Mouse (Mus musculus) embryo, embryonic 11.5 days (tissue): ENCODE data around the gene Ctsg.
"Not testable (repeated sequence)": the region's sequence is repeated elsewhere in the genome, so short reads cannot be mapped to it uniquely, and the experiment has no call there.

ENCODE experiments used
- DNase-seq: peaks from one replicate; pipeline ENCODE4 v3.0.0-alpha.2; 2012; ENCODE audit warnings: low read depth, low spot score

The Ctsg gene

GRCm38 (mm10) chr14:56102386-56102785 is at the start of gene Ctsg:
Gene Ctsg, minus strand, starts transcription at chr14:56102574.
- DNase-seq = no peak

DNA sequence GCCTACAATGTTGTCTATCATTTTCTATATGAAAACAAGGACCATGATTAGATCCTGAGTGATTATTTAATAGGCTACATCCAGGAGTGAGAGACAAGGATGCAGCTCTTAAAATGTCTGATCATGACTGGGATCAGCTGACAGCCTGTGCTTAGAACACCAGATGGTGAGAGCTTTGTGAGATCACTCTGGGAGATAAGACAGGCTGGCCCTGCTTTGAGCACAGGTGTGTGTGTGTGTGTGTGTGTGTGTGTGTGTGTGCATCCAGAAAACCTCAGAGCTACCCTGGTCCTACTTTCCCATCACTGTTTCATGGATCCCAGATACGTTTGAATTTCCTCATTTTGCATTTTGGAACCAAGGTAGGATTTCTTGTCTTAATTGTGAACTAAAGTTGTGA is 31.3 kb upstream of the Ctsg start:
- DNase-seq = not testable (repeated sequence)

- not testable (repeated sequence) for DNase-seq
Measured at GRCm38 (mm10) chr14:56132508-56132907, 30.1 kb upstream of the Ctsg start, which contains the start of gene Gzmd. Gene Gzmd, minus strand, starts transcription at chr14:56132608.

GRCm38 (mm10) chr14:56128341-56128740 is 26.0 kb upstream of the Ctsg start:
- no peak for DNase-seq

GRCm38 (mm10) chr14:56123516-56123915 is 21.1 kb upstream of the Ctsg start:
- DNase-seq = no peak

GRCm38 (mm10) chr14:56120525-56120924 is 18.2 kb upstream of the Ctsg start, which contains the start of gene Gzme:
Gene Gzme, minus strand, starts transcription at chr14:56120625.
- no peak for DNase-seq

GRCm38 (mm10) chr14:56115531-56116310 is 13.3 kb upstream of the Ctsg start:
- not testable (repeated sequence) for DNase-seq

- DNase-seq = no peak
Measured at GRCm38 (mm10) chr14:56105447-56106180, 3.2 kb upstream of the Ctsg start.

DNA sequence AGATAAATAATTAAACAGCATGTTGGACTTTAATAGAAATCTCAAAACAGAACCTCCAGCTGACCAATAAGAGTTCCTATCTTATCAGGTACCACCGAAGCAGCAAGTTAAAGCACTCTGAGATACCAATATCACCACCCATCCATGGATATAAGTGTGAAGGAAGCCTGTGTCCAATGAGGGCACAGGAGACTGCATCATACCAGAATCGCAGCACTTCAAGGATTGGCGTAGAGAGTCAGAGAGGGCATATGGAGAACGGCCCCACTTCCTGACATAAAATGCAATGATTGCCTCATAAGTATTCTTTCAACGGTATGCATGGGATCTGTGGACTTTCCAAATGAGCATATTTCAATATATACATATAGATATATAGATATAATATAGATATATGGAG is 2.6 kb upstream of the Ctsg start:
- no peak for DNase-seq

GRCm38 (mm10) chr14:56103452-56103851 is 1.1 kb upstream of the Ctsg start:
- no peak for DNase-seq

DNA sequence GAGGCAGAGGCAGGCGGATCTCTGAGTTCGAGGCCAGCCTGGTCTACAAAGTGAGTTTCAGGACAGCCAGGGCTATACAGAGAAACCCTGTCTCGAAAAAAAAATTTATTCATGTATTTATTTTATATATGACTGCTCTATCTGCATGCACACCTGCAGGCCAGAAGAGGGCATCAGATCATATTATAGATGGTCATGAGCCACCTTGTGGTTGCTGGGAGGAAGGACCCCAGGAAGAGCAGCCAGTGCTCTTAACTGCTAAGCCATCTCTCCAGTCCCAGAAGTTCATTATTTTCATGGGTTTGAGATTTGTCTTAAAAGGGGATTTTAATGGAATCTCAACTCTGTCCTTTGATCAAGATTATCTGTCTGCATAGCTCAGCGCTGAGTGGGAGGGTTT is 3.4 kb downstream of the Ctsg start:
- peak; percentile 3 for DNase-seq

GRCm38 (mm10) chr14:56097597-56097996 is 4.8 kb downstream of the Ctsg start:
- no peak for DNase-seq

DNA sequence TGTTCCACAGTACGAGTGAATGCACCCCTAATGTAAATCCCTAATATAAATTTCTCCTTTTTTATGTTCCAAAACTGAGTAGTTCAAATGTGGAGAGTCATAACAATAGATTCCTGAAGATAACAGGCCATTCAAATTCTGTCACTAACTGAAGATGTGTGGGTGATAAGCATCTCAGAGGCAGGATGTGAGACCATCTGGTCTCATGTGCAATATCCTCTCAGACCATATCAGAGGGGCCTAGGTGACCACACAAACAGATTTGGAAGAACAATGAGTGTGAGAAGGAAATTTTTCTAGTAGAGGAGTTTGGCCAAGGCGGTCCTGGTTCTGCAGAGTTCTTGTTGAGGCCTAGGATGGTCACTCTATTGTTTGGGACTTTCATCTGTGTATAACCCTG is 9.0 kb downstream of the Ctsg start:
- no peak for DNase-seq

GRCm38 (mm10) chr14:56086711-56087110 is 15.7 kb downstream of the Ctsg start:
- DNase-seq = no peak

GRCm38 (mm10) chr14:56085167-56085566 is 17.2 kb downstream of the Ctsg start, which contains the start of gene Mcpt8:
Gene Mcpt8, minus strand, starts transcription at chr14:56085273.
- DNase-seq = no peak

- DNase-seq = no peak
Measured at GRCm38 (mm10) chr14:56082016-56082415, 20.4 kb downstream of the Ctsg start.

- not testable (repeated sequence) for DNase-seq
Measured at GRCm38 (mm10) chr14:56062213-56062612, 40.2 kb downstream of the Ctsg start, which contains the start of gene Mcpt4. Gene Mcpt4, minus strand, starts transcription at chr14:56062313.

DNA sequence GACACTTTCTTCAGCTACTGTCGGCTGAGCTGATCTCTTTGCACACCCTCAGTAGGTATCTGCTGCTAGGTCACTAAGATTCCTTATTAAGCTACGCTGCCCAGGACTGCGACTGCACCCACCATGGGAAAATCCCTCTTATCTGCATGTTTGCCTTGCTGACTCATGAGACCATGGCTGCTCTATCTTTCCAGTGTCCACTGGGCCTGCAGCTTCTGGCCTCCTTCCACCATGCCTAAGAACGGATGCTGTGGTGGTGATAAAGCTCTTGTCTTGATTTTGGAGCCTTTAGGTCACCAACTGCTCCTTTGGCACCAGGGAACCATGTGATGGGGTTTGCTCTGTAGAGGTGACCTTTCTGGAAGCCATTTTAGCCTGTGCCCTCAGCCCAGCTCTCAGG is 44.7 kb downstream of the Ctsg start:
- no peak for DNase-seq

GRCm38 (mm10) chr14:56055408-56055807 is 47.0 kb downstream of the Ctsg start:
- DNase-seq = no peak
